Mouse (Mus musculus) bone marrow, adult 2 months (tissue): ENCODE results near the gene Spats2. TPM values are rescaled to one million over a fixed set of nuclear protein-coding genes. Genes with fewer than 3 reads are reported as not detected.
A peak's percentile ranks its signal among the peaks of the same experiment; 100 is the strongest.

ENCODE experiments used
- H3K27ac ChIP-seq: fragments of 200-500 bp; 2 replicates; pipeline ENCODE4 v1.5.1; 2012; ENCODE audit warnings: low read depth, mild to moderate bottlenecking, control low read depth, inconsistent platforms, low read length; ENCODE audit not compliant: control insufficient read depth, poor library complexity, insufficient read depth
- H3K4me1 ChIP-seq: fragments of 200-500 bp; 2 replicates; pipeline ENCODE4 v1.6.1; 2011; ENCODE audit warnings: low read length; ENCODE audit not compliant: control insufficient read depth, insufficient read depth
- H3K4me3 ChIP-seq: fragments of 200-500 bp; replicated peaks from 2 replicates; pipeline ENCODE3; 2011; ENCODE audit warnings: mild to moderate bottlenecking, low read depth, low read length, control low read depth; ENCODE audit not compliant: control insufficient read depth
- CTCF ChIP-seq: fragments of 200-500 bp; IDR thresholded peaks from 2 replicates; pipeline ENCODE4 v1.5.1; 2011; ENCODE audit warnings: low read length, control low read depth; ENCODE audit not compliant: control insufficient read depth, insufficient read depth
- POLR2A ChIP-seq: fragments of 200-500 bp; IDR thresholded peaks from 2 replicates; pipeline ENCODE4 v1.6.1; 2011; ENCODE audit warnings: low read depth, mild to moderate bottlenecking, control low read depth, low read length, borderline replicate concordance; ENCODE audit not compliant: control insufficient read depth
- WGBS: fragments of 180-500 bp; shearing (Covaris S2); methylation state at CpG from one replicate; pipeline ENCODE4 v1.1.7; 2018; 5-methylcytosine and 5-hydroxymethylcytosine counted together
- polyA plus RNA-seq: library from polyadenylated mRNA; stranded (reverse); fragments of >200 nt; gene quantifications from 2 replicates; pipeline ENCODE4 v1.2.4, GENCODE M21; 2011; ENCODE audit warnings: low replicate concordance; ENCODE audit not compliant: missing spikeins, insufficient read depth, insufficient read length

Spats2 gene
- polyA plus RNA-seq, 1 experiment = 2.5 TPM

- TF ChIP-seq POLR2A = no peak
- TF ChIP-seq CTCF = no peak
- Histone ChIP-seq H3K4me1 (no peaks in the 10 kb centered on the region), H3K4me3 (no peak overlapping the region), H3K27ac (no peak overlapping the region)
- WGBS = 86% methylated on average over 4 of the region's 4 CpGs
These were observed 39.7 kb upstream of the Spats2 start for GRCm38 (mm10) chr15:99085997-99086396.

- Histone ChIP-seq H3K27ac (no peak within 1 kb of the TSS; the same call in 1 of the 2 replicates), H3K4me1 (no peaks in the 10 kb centered on the region), H3K4me3 (no peak within 1 kb of the TSS)
- WGBS = 15% methylated on average over 60 of the region's 60 CpGs
- TF ChIP-seq POLR2A (peak; percentile 31; the same call in 1 of the 2 replicates), CTCF (peak; percentile 38; the same call in 1 of the 2 replicates)
These were observed 38.3 kb upstream of the Spats2 start, which contains the start of gene C1ql4 for GRCm38 (mm10) chr15:99087253-99088075. Gene C1ql4, minus strand, starts transcription at chr15:99087817.

- TF ChIP-seq CTCF = peak; percentile 65; the same call in 1 of the 2 replicates
- no peak for TF ChIP-seq POLR2A
- H3K4me3 ChIP-seq = no peak overlapping the region
These were observed 37.4 kb upstream of the Spats2 start for GRCm38 (mm10) chr15:99088292-99088691.

GRCm38 (mm10) chr15:99089069-99089468 lies 36.6 kb upstream of the Spats2 start:
- no peak overlapping the region for H3K27ac ChIP-seq
- 48% methylated on average over 14 of the region's 14 CpGs for WGBS
- H3K4me3 ChIP-seq = no peak overlapping the region
- H3K4me1 ChIP-seq = no peaks in the 10 kb centered on the region
- TF ChIP-seq POLR2A (no peak), CTCF (no peak)

More at GRCm38 (mm10) chr15:99088292-99088691, 37.4 kb upstream of the Spats2 start:
- Histone ChIP-seq H3K27ac (no peak overlapping the region; the same call in 1 of the 2 replicates), H3K4me1 (no peaks in the 10 kb centered on the region)
- WGBS = 2% methylated on average over 27 of the region's 27 CpGs

GRCm38 (mm10) chr15:99092870-99093269 lies 32.8 kb upstream of the Spats2 start, which contains the start of gene Dnajc22:
Gene Dnajc22, plus strand, starts transcription at chr15:99093170.
- H3K4me1 ChIP-seq = no peaks in the 10 kb centered on the region
- WGBS = 70% methylated on average over 8 of the region's 8 CpGs
- H3K27ac ChIP-seq = no peak within 1 kb of the TSS
- H3K4me3 ChIP-seq = no peak within 1 kb of the TSS
- no peak for TF ChIP-seq CTCF
- TF ChIP-seq POLR2A = no peak

GRCm38 (mm10) chr15:99093291-99094258 lies 32.1 kb upstream of the Spats2 start:
- WGBS = 3% methylated on average over 56 of the region's 56 CpGs
- Histone ChIP-seq H3K4me3 (no peak overlapping the region), H3K27ac (no peak overlapping the region), H3K4me1 (no peaks in the 10 kb centered on the region)
- no peak for TF ChIP-seq POLR2A
- peak; percentile 24; the same call in 1 of the 2 replicates for TF ChIP-seq CTCF

- WGBS = 8% methylated on average over 27 of the region's 27 CpGs
- Histone ChIP-seq H3K4me3 (no peak overlapping the region), H3K27ac (no peak overlapping the region), H3K4me1 (no peaks in the 10 kb centered on the region)
- TF ChIP-seq CTCF (no peak), POLR2A (no peak)
These were observed 31.0 kb upstream of the Spats2 start for GRCm38 (mm10) chr15:99094631-99095270.

GRCm38 (mm10) chr15:99095356-99095755 lies 30.4 kb upstream of the Spats2 start:
- 18% methylated on average over 6 of the region's 6 CpGs for WGBS
- Histone ChIP-seq H3K4me1 (no peaks in the 10 kb centered on the region), H3K4me3 (no peak overlapping the region), H3K27ac (no peak overlapping the region)
- no peak for TF ChIP-seq POLR2A
- no peak for TF ChIP-seq CTCF
